Mouse (Mus musculus): ENCODE results near the gene Rfng.

GRCm38 (mm10) chr11:120822321-120822720, 38.3 kb upstream of the Rfng start:
- TF ChIP-seq CTCF (IDR thresholded peaks at IDR 0.05; ENCODE audit: extremely low read depth, insufficient read depth, insufficient read length, insufficient replicate concordance) (no peak), POLR2A (IDR thresholded peaks at IDR 0.05; ENCODE audit: low read depth, low read length) (no peak)

Data from spleen, adult 2 months (tissue).